Mouse (Mus musculus) neural tube, embryonic 13.5 days (tissue): ENCODE measurements around the gene Trmt10b. TPM values are rescaled to one million over a fixed set of nuclear protein-coding genes. Genes with fewer than 3 reads are reported as not detected.

Experiments
- ATAC-seq: fragments of 200-750 bp; cut with Nextera tagmentation; 2 replicates; pipeline ENCODE4 v1.8.0; 2017; ENCODE audit warnings: low read depth, mild to moderate bottlenecking, moderate TSS enrichment, moderate library complexity
- H3K27ac ChIP-seq: fragments of 300-500 bp; sonication (generic); replicated peaks from 2 replicates; pipeline ENCODE4 v1.5.1; 2015; ENCODE audit warnings: moderate library complexity, mild to moderate bottlenecking, inconsistent platforms
- H3K27me3 ChIP-seq: fragments of 300-500 bp; sonication (generic); 2 replicates; pipeline ENCODE4 v1.6.1; 2015; ENCODE audit warnings: mild to moderate bottlenecking, inconsistent platforms
- H3K36me3 ChIP-seq: fragments of 300-500 bp; sonication (generic); 2 replicates; pipeline ENCODE4 v1.6.1; 2015; ENCODE audit warnings: mild to moderate bottlenecking, inconsistent platforms
- H3K4me1 ChIP-seq: fragments of 300-500 bp; sonication (generic); replicated peaks from 2 replicates; pipeline ENCODE4 v1.6.1; 2015; ENCODE audit warnings: inconsistent platforms
- H3K4me2 ChIP-seq: fragments of 300-500 bp; sonication (generic); 2 replicates; pipeline ENCODE4 v1.6.1; 2015; ENCODE audit warnings: inconsistent platforms, mild to moderate bottlenecking, moderate library complexity
- H3K4me3 ChIP-seq: fragments of 300-500 bp; sonication (generic); 2 replicates; pipeline ENCODE4 v1.5.1; 2015; ENCODE audit warnings: mild to moderate bottlenecking, inconsistent platforms
- H3K9ac ChIP-seq: fragments of 300-500 bp; sonication (generic); 2 replicates; pipeline ENCODE4 v1.6.1; 2015; ENCODE audit warnings: moderate library complexity, mild to moderate bottlenecking, inconsistent platforms
- H3K9me3 ChIP-seq: fragments of 300-500 bp; sonication (generic); 2 replicates; pipeline ENCODE4 v1.6.1; 2016; ENCODE audit warnings: inconsistent platforms
- WGBS: fragments of 180-500 bp; shearing (Covaris S2); methylation state at CpG from one replicate; pipeline ENCODE4 v1.1.7; 2015; 5-methylcytosine and 5-hydroxymethylcytosine counted together
- polyA plus RNA-seq: library from polyadenylated mRNA; unstranded; fragments of >200 nt; fragmentation: Nextera tagmentation; extraction: Ambion mirVana; gene quantifications from 2 replicates; pipeline ENCODE4 v1.2.1, GENCODE M21; 2015

Trmt10b gene
- polyA plus RNA-seq, 1 experiment from 2014 or later: 24.6 TPM

- Histone ChIP-seq H3K4me3 (no peak overlapping the region), H3K4me1 (no peaks in the 10 kb centered on the region), H3K27me3 (no peaks in the 10 kb centered on the region), H3K9ac (no peak overlapping the region), H3K36me3 (peaks cover 33% of the 10 kb centered on the region), H3K4me2 (no peak overlapping the region), H3K27ac (no peak overlapping the region), H3K9me3 (no peaks in the 10 kb centered on the region)
- WGBS: 93% methylated on average over 3 of the region's 3 CpGs
- no peak for ATAC-seq
Measured at GRCm38 (mm10) chr4:45356653-45357052, 59.7 kb downstream of the Trmt10b start.

Other genes starting within 250 kb of the Trmt10b start
- gene Fbxo10, start 212.5 kb upstream of the Trmt10b start, polyA plus RNA-seq: 14.3 and 15.4 TPM in 2 replicates
- gene Tomm5, start 189.0 kb upstream of the Trmt10b start, polyA plus RNA-seq: 152 and 166 TPM in 2 replicates
- gene Frmpd1, start 112.3 kb upstream of the Trmt10b start, polyA plus RNA-seq: 2.9 and 3.0 TPM in 2 replicates
- gene Dcaf10, start 45.0 kb downstream of the Trmt10b start, polyA plus RNA-seq: 8.0 and 9.2 TPM in 2 replicates
- gene Exosc3, start 45.6 kb downstream of the Trmt10b start, polyA plus RNA-seq: 39.7 and 53.4 TPM in 2 replicates
- gene Slc25a51, start 111.6 kb downstream of the Trmt10b start, polyA plus RNA-seq: 69.4 and 77.5 TPM in 2 replicates
- 4.0 and 4.2 TPM in 2 replicates for gene Shb, start 235.3 kb downstream of the Trmt10b start, polyA plus RNA-seq